Mouse (Mus musculus) hindbrain, embryonic 11.5 days (tissue): ENCODE results near the gene Stard13. TPM values are rescaled to one million over a fixed set of nuclear protein-coding genes. Genes with fewer than 3 reads are reported as not detected.
A peak's percentile ranks its signal among the peaks of the same experiment; 100 is the strongest.

ENCODE experiments used
- ATAC-seq: fragments of 200-750 bp; cut with Nextera tagmentation; 2 replicates; pipeline ENCODE4 v1.8.0; 2017; ENCODE audit warnings: mild to moderate bottlenecking, moderate TSS enrichment, moderate library complexity; ENCODE audit not compliant: low FRiP score
- DNase-seq: peaks from one replicate; pipeline ENCODE4 v3.0.0-alpha.2; 2015; ENCODE audit warnings: low spot score
- H3K27ac ChIP-seq: fragments of 300-500 bp; sonication (generic); 2 replicates; pipeline ENCODE4 v1.5.1; 2014; ENCODE audit warnings: mild to moderate bottlenecking, low read depth, low read length
- H3K27me3 ChIP-seq: fragments of 300-500 bp; sonication (generic); 2 replicates; pipeline ENCODE4 v1.6.1; 2014; ENCODE audit warnings: mild to moderate bottlenecking, low read length, moderate library complexity, mixed read lengths; ENCODE audit not compliant: control insufficient read depth, insufficient read depth
- H3K36me3 ChIP-seq: fragments of 300-500 bp; sonication (generic); 2 replicates; pipeline ENCODE4 v1.6.1; 2014; ENCODE audit warnings: mild to moderate bottlenecking, low read length, moderate library complexity, mixed read lengths; ENCODE audit not compliant: control insufficient read depth, insufficient read depth
- H3K4me1 ChIP-seq: fragments of 300-500 bp; sonication (generic); replicated peaks from 2 replicates; pipeline ENCODE4 v1.6.1; 2014; ENCODE audit warnings: low read length, mixed read lengths; ENCODE audit not compliant: control insufficient read depth, insufficient read depth
- H3K4me2 ChIP-seq: fragments of 300-500 bp; sonication (generic); replicated peaks from 2 replicates; pipeline ENCODE4 v1.6.1; 2014; ENCODE audit warnings: mild to moderate bottlenecking, low read depth, low read length
- H3K4me3 ChIP-seq: fragments of 300-500 bp; sonication (generic); 2 replicates; pipeline ENCODE4 v1.5.1; 2014; ENCODE audit warnings: low read depth, low read length
- H3K9ac ChIP-seq: fragments of 300-500 bp; sonication (generic); 2 replicates; pipeline ENCODE4 v1.6.1; 2014; ENCODE audit warnings: low read depth, low read length
- H3K9me3 ChIP-seq: fragments of 300-500 bp; sonication (generic); 2 replicates; pipeline ENCODE4 v1.6.1; 2016; ENCODE audit warnings: low read length; ENCODE audit not compliant: control insufficient read depth
- WGBS: fragments of 180-500 bp; shearing (Covaris S2); extraction: QIAGEN DNeasy Blood & Tissue Kit; methylation state at CpG from one replicate; pipeline ENCODE4 v1.1.7; 2014; 5-methylcytosine and 5-hydroxymethylcytosine counted together
- polyA plus RNA-seq: library from polyadenylated mRNA; unstranded; fragments of >200 nt; fragmentation: Nextera tagmentation; extraction: Ambion mirVana; gene quantifications from 2 replicates; pipeline ENCODE4 v1.2.1, GENCODE M21; 2014

Stard13 gene
- polyA plus RNA-seq, 1 experiment from 2014 or later = 4.3 TPM

DNA sequence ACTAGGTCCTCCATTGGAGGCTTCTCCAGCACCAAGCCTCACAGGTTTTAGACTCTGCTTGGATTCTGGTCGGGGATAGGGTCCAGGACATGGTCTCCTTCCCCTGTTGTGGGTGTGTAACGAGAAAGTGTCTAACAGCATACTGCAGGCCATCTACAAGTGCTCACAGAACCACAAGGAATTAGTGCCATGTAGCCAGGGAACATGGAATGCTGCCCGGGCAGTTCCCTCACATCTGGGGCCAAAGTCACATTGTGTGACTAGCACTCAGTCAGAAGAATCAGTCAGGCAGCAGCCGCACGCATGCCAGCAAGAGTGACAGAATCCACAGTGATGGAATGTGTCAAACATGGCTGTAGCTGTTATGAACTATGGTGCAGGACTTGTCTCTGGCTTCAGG lies 67.4 kb downstream of the Stard13 start:
- no peak overlapping the region for H3K4me2 ChIP-seq
- no peaks in the 10 kb centered on the region for H3K27me3 ChIP-seq
- H3K27ac ChIP-seq = no peak overlapping the region
- 82% methylated on average over 5 of the region's 5 CpGs for WGBS
- H3K4me3 ChIP-seq = no peak overlapping the region
- H3K36me3 ChIP-seq = no peaks in the 10 kb centered on the region
- no peaks in the 10 kb centered on the region; the same call in 1 of the 2 replicates for H3K4me1 ChIP-seq
- ATAC-seq (no peak), DNase-seq (no peak)
- no peaks in the 10 kb centered on the region for H3K9me3 ChIP-seq
- H3K9ac ChIP-seq = no peak overlapping the region

DNA sequence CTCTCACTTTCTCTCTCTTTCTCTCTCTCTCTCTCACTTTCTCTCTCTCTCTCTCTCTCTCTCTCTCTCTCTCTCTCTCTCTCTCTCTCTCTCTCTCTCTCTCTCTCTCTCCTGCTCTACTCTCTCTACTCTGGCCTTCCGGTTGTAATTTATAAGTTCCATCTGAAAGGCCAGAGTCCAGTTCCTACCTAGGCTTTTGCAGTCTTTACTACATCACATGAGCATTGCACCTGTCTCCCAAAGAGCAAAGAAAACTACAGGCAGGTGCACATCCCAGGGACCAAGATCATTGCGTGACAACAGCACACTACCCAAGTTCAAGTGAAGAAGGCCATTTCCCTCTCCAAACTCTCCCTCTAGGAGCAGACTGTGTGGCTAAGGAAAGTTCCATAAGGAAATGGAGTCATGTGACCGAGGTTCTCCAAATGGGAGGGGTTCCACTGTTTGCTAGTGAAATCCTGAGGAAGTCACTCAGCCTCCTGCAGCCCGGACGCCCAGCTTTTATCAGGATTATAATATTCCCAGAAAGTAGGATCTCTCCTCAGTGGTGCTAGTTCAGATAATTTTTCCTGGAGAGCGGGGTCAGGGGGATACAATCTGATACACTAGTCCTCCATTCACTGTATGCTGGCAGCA lies 68.1 kb downstream of the Stard13 start:
- no peak for ATAC-seq
- no peak for DNase-seq
- no peak overlapping the region for H3K9ac ChIP-seq
- no peak overlapping the region for H3K27ac ChIP-seq
- H3K4me3 ChIP-seq = no peak overlapping the region
- whole genome bisulfite sequencing = 88% methylated on average over 6 of the region's 6 CpGs
- no peak overlapping the region for H3K4me2 ChIP-seq
- H3K36me3 ChIP-seq = no peaks in the 10 kb centered on the region
- no peaks in the 10 kb centered on the region for H3K9me3 ChIP-seq
- H3K4me1 ChIP-seq = no peaks in the 10 kb centered on the region; the same call in 1 of the 2 replicates
- H3K27me3 ChIP-seq = no peaks in the 10 kb centered on the region

- Histone ChIP-seq H3K27ac (no peak overlapping the region), H3K4me1 (no peaks in the 10 kb centered on the region; the same call in 1 of the 2 replicates), H3K9me3 (no peaks in the 10 kb centered on the region), H3K27me3 (no peaks in the 10 kb centered on the region), H3K36me3 (no peaks in the 10 kb centered on the region), H3K4me3 (no peak overlapping the region), H3K9ac (no peak overlapping the region), H3K4me2 (no peak overlapping the region)
- ATAC-seq (no peak), DNase-seq (no peak)
- WGBS = 78% methylated on average over 4 of the region's 4 CpGs
Measured at GRCm38 (mm10) chr5:151164815-151165214, 68.8 kb downstream of the Stard13 start.

DNA sequence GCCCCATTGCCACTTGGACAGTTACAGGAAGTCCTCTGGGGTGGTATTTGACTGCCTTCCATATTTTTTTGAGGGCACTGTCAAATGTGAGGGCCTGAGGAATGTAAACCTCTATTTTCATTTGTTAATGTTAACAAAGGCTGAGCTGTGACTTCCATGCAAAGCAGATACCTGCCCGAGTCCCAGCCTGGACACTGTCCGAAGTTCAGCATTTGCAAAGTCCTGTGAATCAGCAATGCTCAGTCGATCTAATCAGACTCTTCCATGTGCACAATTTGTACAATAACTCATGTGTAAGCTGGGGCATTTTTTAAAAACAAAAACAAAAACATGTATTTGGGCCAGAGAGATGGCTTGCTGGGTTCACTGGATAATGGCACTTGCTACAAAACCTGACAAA lies 71.0 kb downstream of the Stard13 start:
- no peaks in the 10 kb centered on the region for H3K36me3 ChIP-seq
- no peaks in the 10 kb centered on the region for H3K27me3 ChIP-seq
- no peaks in the 10 kb centered on the region; the same call in 1 of the 2 replicates for H3K4me1 ChIP-seq
- H3K27ac ChIP-seq = no peak overlapping the region
- H3K4me2 ChIP-seq = no peak overlapping the region
- no peak overlapping the region for H3K4me3 ChIP-seq
- no peak for DNase-seq
- no peak for ATAC-seq
- no peaks in the 10 kb centered on the region for H3K9me3 ChIP-seq
- H3K9ac ChIP-seq = no peak overlapping the region
- WGBS = 94% methylated on average over 3 of the region's 3 CpGs

GRCm38 (mm10) chr5:151155247-151155646 lies 78.4 kb downstream of the Stard13 start:
- DNase-seq (no peak), ATAC-seq (no peak)
- H3K36me3 ChIP-seq = no peaks in the 10 kb centered on the region
- no peak overlapping the region for H3K27ac ChIP-seq
- WGBS = 77% methylated on average over 1 of the region's 1 CpGs
- H3K9ac ChIP-seq = no peak overlapping the region
- H3K4me3 ChIP-seq = no peak overlapping the region
- H3K9me3 ChIP-seq = no peaks in the 10 kb centered on the region
- no peaks in the 10 kb centered on the region for H3K4me1 ChIP-seq
- H3K4me2 ChIP-seq = no peak overlapping the region
- H3K27me3 ChIP-seq = no peaks in the 10 kb centered on the region

DNA sequence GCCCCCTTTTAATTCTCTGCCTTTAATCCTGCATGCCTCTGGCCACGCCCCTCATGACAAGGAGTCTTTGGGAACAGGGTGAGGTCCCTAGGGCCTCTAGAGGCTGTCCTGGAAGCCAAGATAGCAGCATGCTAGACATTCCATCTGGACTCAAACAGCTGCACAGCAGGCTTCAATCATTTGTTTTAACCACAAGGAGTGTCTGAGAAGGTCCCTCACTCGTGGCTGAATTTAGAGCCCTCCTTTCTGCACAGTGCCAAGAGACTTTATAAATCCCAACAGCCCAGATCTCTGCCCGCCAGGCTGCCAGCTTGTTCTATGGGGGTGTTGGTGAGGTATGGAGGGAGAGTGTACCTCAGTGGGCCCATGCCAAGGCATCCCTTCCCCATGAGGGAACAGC lies 78.9 kb downstream of the Stard13 start:
- ATAC-seq (no peak), DNase-seq (no peak)
- no peaks in the 10 kb centered on the region for H3K36me3 ChIP-seq
- no peaks in the 10 kb centered on the region for H3K27me3 ChIP-seq
- H3K9me3 ChIP-seq = no peaks in the 10 kb centered on the region
- H3K4me1 ChIP-seq = no peaks in the 10 kb centered on the region
- H3K4me3 ChIP-seq = no peak overlapping the region
- 49% methylated on average over 3 of the region's 3 CpGs for WGBS
- no peak overlapping the region for H3K9ac ChIP-seq
- no peak overlapping the region for H3K27ac ChIP-seq
- no peak overlapping the region for H3K4me2 ChIP-seq

- DNase-seq = no peak
- H3K4me3 ChIP-seq = no peak overlapping the region
- H3K9me3 ChIP-seq = no peaks in the 10 kb centered on the region
- H3K27ac ChIP-seq = no peak overlapping the region
- no peaks in the 10 kb centered on the region for H3K4me1 ChIP-seq
- no peaks in the 10 kb centered on the region for H3K36me3 ChIP-seq
- 81% methylated on average over 4 of the region's 4 CpGs for WGBS
- H3K9ac ChIP-seq = no peak overlapping the region
- H3K27me3 ChIP-seq = no peaks in the 10 kb centered on the region
- H3K4me2 ChIP-seq = no peak overlapping the region
- ATAC-seq = no peak
Measured at GRCm38 (mm10) chr5:151154030-151154429, 79.6 kb downstream of the Stard13 start.

DNA sequence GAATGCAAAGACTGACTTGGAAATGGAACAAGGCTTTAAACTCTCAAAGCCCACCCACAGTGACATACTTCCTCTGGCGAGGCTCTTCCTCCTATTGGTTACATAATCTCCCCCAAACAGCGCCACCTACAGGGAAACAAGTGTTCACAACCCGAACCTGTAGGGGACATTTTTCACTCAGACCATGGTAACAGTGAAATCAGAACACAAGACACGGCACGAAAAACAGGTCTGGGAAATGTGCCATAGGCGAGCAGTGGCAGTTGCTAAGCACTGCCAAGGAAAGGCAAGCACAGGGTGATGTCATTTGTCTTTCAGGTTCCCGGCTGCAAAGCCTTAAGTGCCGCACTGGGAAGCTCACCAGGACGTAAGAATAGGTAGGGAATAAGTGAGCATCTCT lies 82.1 kb downstream of the Stard13 start:
- ATAC-seq = no peak
- DNase-seq = no peak
- H3K4me2 ChIP-seq = no peak overlapping the region
- H3K36me3 ChIP-seq = no peaks in the 10 kb centered on the region
- H3K27ac ChIP-seq = no peak overlapping the region
- WGBS = 91% methylated on average over 9 of the region's 9 CpGs
- H3K4me3 ChIP-seq = no peak overlapping the region
- no peak overlapping the region for H3K9ac ChIP-seq
- no peaks in the 10 kb centered on the region for H3K27me3 ChIP-seq
- no peaks in the 10 kb centered on the region for H3K9me3 ChIP-seq
- no peaks in the 10 kb centered on the region for H3K4me1 ChIP-seq

GRCm38 (mm10) chr5:151149509-151149908 lies 84.1 kb downstream of the Stard13 start:
- no peaks in the 10 kb centered on the region for H3K4me1 ChIP-seq
- no peak overlapping the region for H3K27ac ChIP-seq
- ATAC-seq (peak; percentile 70), DNase-seq (no peak)
- 69% methylated on average over 8 of the region's 8 CpGs for WGBS
- H3K9me3 ChIP-seq = no peaks in the 10 kb centered on the region
- H3K36me3 ChIP-seq = no peaks in the 10 kb centered on the region
- H3K27me3 ChIP-seq = no peaks in the 10 kb centered on the region
- H3K9ac ChIP-seq = no peak overlapping the region
- no peak overlapping the region for H3K4me3 ChIP-seq
- no peak overlapping the region for H3K4me2 ChIP-seq
